Mouse (Mus musculus) adrenal gland, postnatal 36 days (tissue): ENCODE data around the gene Tram1l1. TPM values are rescaled to one million over a fixed set of nuclear protein-coding genes. Genes with fewer than 3 reads are reported as not detected.
"Not testable (repeated sequence)": the region's sequence is repeated elsewhere in the genome, so short reads cannot be mapped to it uniquely, and the experiment has no call there.

Experiments used
- DNase-seq, 2 experiments: peaks; one replicate each; pipeline ENCODE4 v3.0.0; 2021; ENCODE audit warnings: mixed read lengths in 1 of 2
- long read RNA-seq, 2 experiments: library from polyadenylated mRNA; stranded (forward); transcript quantifications; one replicate each; pipeline ENCODE4 v2.0.0; 2021; ENCODE audit warnings: borderline sequencing depth in 2 of 2
- total RNA-seq, 2 experiments: library from RNA; stranded (reverse); gene quantifications; 2 replicates each; pipeline ENCODE4 v1.2.3; 2021

Tram1l1 gene
- total RNA-seq = 1 to 10 TPM; 1.1 to 1.6 TPM
- long read RNA-seq, experiment 1, transcript Tram1l1-201 (1 exons, 3,889 nt) = major isoform, 6 of 6 reads
- long read RNA-seq, experiment 1, partial matches to known transcripts = 0 of 6 reads
- long read RNA-seq, experiment 1, other reads (novel, unspliced or antisense) = 0 of 6 reads
- long read RNA-seq, experiment 2, partial matches to known transcripts = 0 of 4 reads
- long read RNA-seq, experiment 2, other reads (novel, unspliced or antisense) = 0 of 4 reads

GRCm38 (mm10) chr3:124320821-124321576 lies at the start of gene Tram1l1:
Gene Tram1l1, plus strand, starts transcription at chr3:124320855.
- DNase-seq = peak; percentile 69

GRCm38 (mm10) chr3:124271229-124271628 lies 49.4 kb upstream of the Tram1l1 start:
- DNase-seq = no peak

GRCm38 (mm10) chr3:124271668-124272067 lies 49.0 kb upstream of the Tram1l1 start:
- no peak for DNase-seq

GRCm38 (mm10) chr3:124272465-124273089 lies 48.1 kb upstream of the Tram1l1 start:
- no peak for DNase-seq

- DNase-seq = peak; percentile 54 to 62
These were observed 45.6 kb upstream of the Tram1l1 start for GRCm38 (mm10) chr3:124274928-124275609.

- not testable (repeated sequence) for DNase-seq
These were observed 31.7 kb upstream of the Tram1l1 start for GRCm38 (mm10) chr3:124288936-124289335.

- DNase-seq = no peak
These were observed 1.4 kb upstream of the Tram1l1 start for GRCm38 (mm10) chr3:124319254-124319653.

GRCm38 (mm10) chr3:124320398-124320797 lies 257 bp upstream of the Tram1l1 start:
- DNase-seq = no peak

- DNase-seq = no peak
These were observed 25.8 kb downstream of the Tram1l1 start for GRCm38 (mm10) chr3:124346445-124346844.

GRCm38 (mm10) chr3:124357533-124357932 lies 36.9 kb downstream of the Tram1l1 start:
- no peak for DNase-seq

GRCm38 (mm10) chr3:124372031-124372430 lies 51.4 kb downstream of the Tram1l1 start:
- DNase-seq = no peak

Other genes with a start within 250 kb of the Tram1l1 start
- not detected for gene 1700006A11Rik, start 105.2 kb downstream of the Tram1l1 start, total RNA-seq